Mouse (Mus musculus): ENCODE results near the gene Man1a2. TPM values are rescaled to one million over a fixed set of nuclear protein-coding genes. Genes with fewer than 3 reads are reported as not detected.
A peak's percentile ranks its signal among the peaks of the same experiment; 100 is the strongest.

Gene Man1a2
- polyA plus RNA-seq, 1 experiment from 2014 or later = 36.9 TPM

GRCm38 (mm10) chr3:100561561-100562175, 123.6 kb downstream of the Man1a2 start:
- no peaks in the 10 kb centered on the region for H3K36me3 ChIP-seq (ENCODE audit: control insufficient read depth, insufficient read depth, low read length)
- 96% methylated on average over 2 of the region's 2 CpGs for WGBS
- H3K27me3 ChIP-seq (ENCODE audit: control insufficient read depth, insufficient read depth, low read length) = no peaks in the 10 kb centered on the region
- no peaks in the 10 kb centered on the region for H3K4me1 ChIP-seq (ENCODE audit: control insufficient read depth, insufficient read depth, low read length)
- no peaks in the 10 kb centered on the region for H3K9me3 ChIP-seq (ENCODE audit: control insufficient read depth, low read length)
- no peak overlapping the region for H3K4me2 ChIP-seq
- no peak overlapping the region for H3K9ac ChIP-seq (ENCODE audit: low read length)
- no peak for ATAC-seq (ENCODE audit: low FRiP score)
- no peak overlapping the region for H3K27ac ChIP-seq (ENCODE audit: low read depth, low read length)
- H3K4me3 ChIP-seq (ENCODE audit: low read depth, low read length) = no peak overlapping the region
- DNase-seq (ENCODE audit: low spot score, missing footprints) = no peak

GRCm38 (mm10) chr3:100559431-100559830, 125.9 kb downstream of the Man1a2 start:
- H3K9me3 ChIP-seq (ENCODE audit: control insufficient read depth, low read length) = no peaks in the 10 kb centered on the region
- 95% methylated on average over 7 of the region's 7 CpGs for WGBS
- ATAC-seq (ENCODE audit: low FRiP score) = no peak
- no peak overlapping the region for H3K4me2 ChIP-seq
- H3K9ac ChIP-seq (ENCODE audit: low read length) = no peak overlapping the region
- DNase-seq (ENCODE audit: low spot score, missing footprints) = no peak
- H3K4me1 ChIP-seq (ENCODE audit: control insufficient read depth, insufficient read depth, low read length) = no peaks in the 10 kb centered on the region
- no peak overlapping the region for H3K4me3 ChIP-seq (ENCODE audit: low read depth, low read length)
- H3K27ac ChIP-seq (ENCODE audit: low read depth, low read length) = no peak overlapping the region
- no peaks in the 10 kb centered on the region for H3K27me3 ChIP-seq (ENCODE audit: control insufficient read depth, insufficient read depth, low read length)
- H3K36me3 ChIP-seq (ENCODE audit: control insufficient read depth, insufficient read depth, low read length) = no peaks in the 10 kb centered on the region

- Histone ChIP-seq H3K27me3 (ENCODE audit: control insufficient read depth, insufficient read depth, low read length) (no peaks in the 10 kb centered on the region), H3K9ac (ENCODE audit: low read length) (no peak overlapping the region), H3K4me1 (ENCODE audit: control insufficient read depth, insufficient read depth, low read length) (no peaks in the 10 kb centered on the region), H3K9me3 (ENCODE audit: control insufficient read depth, low read length) (no peaks in the 10 kb centered on the region), H3K4me3 (ENCODE audit: low read depth, low read length) (no peak overlapping the region), H3K36me3 (ENCODE audit: control insufficient read depth, insufficient read depth, low read length) (no peaks in the 10 kb centered on the region), H3K4me2 (no peak overlapping the region), H3K27ac (ENCODE audit: low read depth, low read length) (no peak overlapping the region)
- WGBS = 83% methylated on average over 4 of the region's 4 CpGs
- no peak for ATAC-seq (ENCODE audit: low FRiP score)
- no peak for DNase-seq (ENCODE audit: low spot score, missing footprints)
Observed at GRCm38 (mm10) chr3:100558211-100558708, 127.0 kb downstream of the Man1a2 start.

DNA sequence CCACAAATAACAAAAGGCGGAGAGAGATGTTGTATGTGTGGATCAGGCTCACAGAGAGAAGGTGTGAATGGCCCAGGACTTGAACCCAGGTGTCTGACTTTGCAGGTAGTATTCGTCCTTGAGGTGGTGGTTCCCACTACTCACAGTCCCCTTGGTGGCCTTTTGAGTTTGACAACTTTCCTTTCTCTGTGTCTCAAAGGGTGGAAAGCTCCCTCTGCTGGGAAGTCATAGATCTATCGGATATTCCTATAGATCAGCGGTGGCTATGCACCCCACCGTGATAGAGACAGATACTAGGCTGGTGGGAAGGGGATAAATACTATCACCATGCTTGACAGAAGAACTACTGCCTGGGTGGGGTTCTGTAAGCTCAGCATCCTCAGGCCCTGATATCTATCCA, 130.5 kb downstream of the Man1a2 start:
- Histone ChIP-seq H3K9me3 (ENCODE audit: control insufficient read depth, low read length) (no peaks in the 10 kb centered on the region), H3K36me3 (ENCODE audit: control insufficient read depth, insufficient read depth, low read length) (no peaks in the 10 kb centered on the region), H3K27ac (ENCODE audit: low read depth, low read length) (no peak overlapping the region), H3K27me3 (ENCODE audit: control insufficient read depth, insufficient read depth, low read length) (no peaks in the 10 kb centered on the region), H3K4me1 (ENCODE audit: control insufficient read depth, insufficient read depth, low read length) (no peaks in the 10 kb centered on the region), H3K9ac (ENCODE audit: low read length) (no peak overlapping the region), H3K4me3 (ENCODE audit: low read depth, low read length) (no peak overlapping the region), H3K4me2 (no peak overlapping the region)
- no peak for DNase-seq (ENCODE audit: low spot score, missing footprints)
- ATAC-seq (ENCODE audit: low FRiP score) = peak; percentile 46; the same call in 1 of the 2 replicates
- 49% methylated on average over 5 of the region's 5 CpGs for WGBS

- ATAC-seq (ENCODE audit: low FRiP score) = no peak
- no peak overlapping the region for H3K9ac ChIP-seq (ENCODE audit: low read length)
Observed at GRCm38 (mm10) chr3:100552171-100552570, 133.1 kb downstream of the Man1a2 start.

GRCm38 (mm10) chr3:100547913-100548292, 137.4 kb downstream of the Man1a2 start:
- Histone ChIP-seq H3K27ac (ENCODE audit: low read depth, low read length) (no peak overlapping the region), H3K4me3 (ENCODE audit: low read depth, low read length) (no peak overlapping the region), H3K9ac (ENCODE audit: low read length) (no peak overlapping the region), H3K9me3 (ENCODE audit: control insufficient read depth, low read length) (no peaks in the 10 kb centered on the region), H3K27me3 (ENCODE audit: control insufficient read depth, insufficient read depth, low read length) (no peaks in the 10 kb centered on the region), H3K4me1 (ENCODE audit: control insufficient read depth, insufficient read depth, low read length) (no peaks in the 10 kb centered on the region), H3K4me2 (no peak overlapping the region), H3K36me3 (ENCODE audit: control insufficient read depth, insufficient read depth, low read length) (no peaks in the 10 kb centered on the region)
- DNase-seq (ENCODE audit: low spot score, missing footprints) (no peak), ATAC-seq (ENCODE audit: low FRiP score) (no peak)
- WGBS = 88% methylated on average over 3 of the region's 3 CpGs

More at GRCm38 (mm10) chr3:100552171-100552570, 133.1 kb downstream of the Man1a2 start:
- WGBS = 74% methylated on average over 3 of the region's 3 CpGs
- H3K4me2 ChIP-seq = no peak overlapping the region
- no peaks in the 10 kb centered on the region for H3K9me3 ChIP-seq (ENCODE audit: control insufficient read depth, low read length)
- H3K4me1 ChIP-seq (ENCODE audit: control insufficient read depth, insufficient read depth, low read length) = no peaks in the 10 kb centered on the region
- H3K36me3 ChIP-seq (ENCODE audit: control insufficient read depth, insufficient read depth, low read length) = no peaks in the 10 kb centered on the region
- H3K27me3 ChIP-seq (ENCODE audit: control insufficient read depth, insufficient read depth, low read length) = no peaks in the 10 kb centered on the region
- H3K4me3 ChIP-seq (ENCODE audit: low read depth, low read length) = no peak overlapping the region
- no peak for DNase-seq (ENCODE audit: low spot score, missing footprints)
- no peak overlapping the region for H3K27ac ChIP-seq (ENCODE audit: low read depth, low read length)

DNA sequence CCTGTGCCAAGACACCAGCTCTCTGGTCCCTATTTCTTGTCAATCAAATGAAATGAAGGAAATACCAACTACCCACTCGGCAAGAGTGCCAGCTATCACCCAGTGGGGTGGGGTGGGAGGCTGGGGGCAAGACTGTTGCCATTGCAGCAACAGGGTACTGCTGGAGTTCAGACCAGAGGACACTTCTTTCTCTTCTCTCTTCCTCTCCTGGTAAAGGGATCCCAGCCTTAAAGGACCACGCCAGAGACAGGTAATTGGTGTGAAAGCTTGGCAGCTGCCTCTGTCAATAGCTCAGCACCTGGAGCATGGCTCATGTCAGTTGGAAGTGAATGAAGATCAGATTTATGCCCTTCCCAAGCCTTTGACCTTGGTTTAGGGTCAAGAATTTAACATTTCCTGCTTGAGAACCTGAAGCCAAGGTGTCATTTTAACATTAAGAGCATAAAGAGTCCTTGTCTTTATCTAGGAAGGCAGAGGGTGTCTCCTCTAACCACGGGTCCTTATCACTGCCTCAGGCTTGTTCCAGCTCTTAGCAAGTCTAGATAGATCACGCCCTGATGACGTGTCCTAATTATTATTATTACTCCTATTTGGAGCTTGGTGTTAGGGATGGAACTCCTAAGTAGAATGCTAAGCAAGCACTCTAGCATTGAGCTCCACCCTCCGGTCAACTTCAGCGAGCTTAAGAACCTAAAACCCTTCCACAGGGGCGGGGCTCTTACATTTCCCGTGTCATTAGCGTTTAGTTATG, 138.0 kb downstream of the Man1a2 start:
- 80% methylated on average over 10 of the region's 10 CpGs for WGBS
- Histone ChIP-seq H3K27me3 (ENCODE audit: control insufficient read depth, insufficient read depth, low read length) (no peaks in the 10 kb centered on the region), H3K9ac (ENCODE audit: low read length) (no peak overlapping the region), H3K9me3 (ENCODE audit: control insufficient read depth, low read length) (no peaks in the 10 kb centered on the region), H3K27ac (ENCODE audit: low read depth, low read length) (no peak overlapping the region), H3K4me2 (no peak overlapping the region), H3K4me1 (ENCODE audit: control insufficient read depth, insufficient read depth, low read length) (no peaks in the 10 kb centered on the region), H3K4me3 (ENCODE audit: low read depth, low read length) (no peak overlapping the region), H3K36me3 (ENCODE audit: control insufficient read depth, insufficient read depth, low read length) (no peaks in the 10 kb centered on the region)
- DNase-seq (ENCODE audit: low spot score, missing footprints) = no peak
- no peak for ATAC-seq (ENCODE audit: low FRiP score)

GRCm38 (mm10) chr3:100536686-100537085, 148.6 kb downstream of the Man1a2 start:
- H3K27ac ChIP-seq (ENCODE audit: low read depth, low read length) = no peak overlapping the region
- no peaks in the 10 kb centered on the region for H3K9me3 ChIP-seq (ENCODE audit: control insufficient read depth, low read length)
- 100% methylated on average over 2 of the region's 2 CpGs for WGBS
- no peaks in the 10 kb centered on the region for H3K4me1 ChIP-seq (ENCODE audit: control insufficient read depth, insufficient read depth, low read length)
- H3K4me2 ChIP-seq = no peak overlapping the region
- no peaks in the 10 kb centered on the region for H3K27me3 ChIP-seq (ENCODE audit: control insufficient read depth, insufficient read depth, low read length)
- H3K36me3 ChIP-seq (ENCODE audit: control insufficient read depth, insufficient read depth, low read length) = no peaks in the 10 kb centered on the region
- no peak overlapping the region for H3K9ac ChIP-seq (ENCODE audit: low read length)
- ATAC-seq (ENCODE audit: low FRiP score) (no peak), DNase-seq (ENCODE audit: low spot score, missing footprints) (no peak)
- no peak overlapping the region for H3K4me3 ChIP-seq (ENCODE audit: low read depth, low read length)

- Histone ChIP-seq H3K27me3 (ENCODE audit: control insufficient read depth, insufficient read depth, low read length) (no peaks in the 10 kb centered on the region), H3K9ac (ENCODE audit: low read length) (no peak overlapping the region), H3K27ac (ENCODE audit: low read depth, low read length) (no peak overlapping the region), H3K36me3 (ENCODE audit: control insufficient read depth, insufficient read depth, low read length) (no peaks in the 10 kb centered on the region), H3K4me1 (ENCODE audit: control insufficient read depth, insufficient read depth, low read length) (no peaks in the 10 kb centered on the region), H3K4me3 (ENCODE audit: low read depth, low read length) (no peak overlapping the region), H3K4me2 (no peak overlapping the region), H3K9me3 (ENCODE audit: control insufficient read depth, low read length) (no peaks in the 10 kb centered on the region)
- no peak for DNase-seq (ENCODE audit: low spot score, missing footprints)
- 71% methylated on average over 4 of the region's 4 CpGs for WGBS
- ATAC-seq (ENCODE audit: low FRiP score) = no peak
Observed at GRCm38 (mm10) chr3:100535902-100536301, 149.4 kb downstream of the Man1a2 start.
